Mouse (Mus musculus) brain, embryonic 14.5 days (tissue): ENCODE measurements around the gene C1qtnf7. TPM values are rescaled to one million over a fixed set of nuclear protein-coding genes. Genes with fewer than 3 reads are reported as not detected.

Experiments
- DNase-seq: peaks from one replicate; pipeline ENCODE4 v3.0.0-alpha.2; 2011; ENCODE audit warnings: low read depth
- CTCF ChIP-seq: fragments of 200-500 bp; IDR thresholded peaks from 2 replicates; pipeline ENCODE4 v1.5.1; 2012; ENCODE audit warnings: inconsistent platforms, mild to moderate bottlenecking, moderate library complexity, borderline replicate concordance; ENCODE audit not compliant: insufficient read depth, insufficient read length; ENCODE audit errors: extremely low read depth
- POLR2A ChIP-seq: fragments of 200-500 bp; IDR thresholded peaks from 2 replicates; pipeline ENCODE4 v1.6.1; 2012; ENCODE audit warnings: mild to moderate bottlenecking, inconsistent platforms, borderline replicate concordance; ENCODE audit not compliant: poor library complexity, insufficient read depth, insufficient read length, severe bottlenecking; ENCODE audit errors: extremely low read depth
- polyA plus RNA-seq: library from polyadenylated mRNA; depleted of rRNA; stranded (reverse); fragments of >200 nt; gene quantifications from 2 replicates; pipeline ENCODE4 v1.2.3, GENCODE M21; 2012

C1qtnf7 gene
- polyA plus RNA-seq, 1 experiment, result 1.1 TPM

- DNase-seq, result no peak
- TF ChIP-seq POLR2A, result no peak
- no peak for TF ChIP-seq CTCF
These were observed 26.2 kb downstream of the C1qtnf7 start for GRCm38 (mm10) chr5:43541492-43541891.

GRCm38 (mm10) chr5:43542246-43542845 is 27.0 kb downstream of the C1qtnf7 start:
- DNase-seq, result no peak

GRCm38 (mm10) chr5:43549951-43550350 is 34.6 kb downstream of the C1qtnf7 start:
- TF ChIP-seq CTCF (no peak), POLR2A (no peak)
- no peak for DNase-seq

More at GRCm38 (mm10) chr5:43542246-43542845, 27.0 kb downstream of the C1qtnf7 start:
- TF ChIP-seq POLR2A (no peak), CTCF (no peak)

GRCm38 (mm10) chr5:43550444-43550843 is 35.1 kb downstream of the C1qtnf7 start:
- DNase-seq, result no peak
- TF ChIP-seq CTCF (no peak), POLR2A (no peak)

GRCm38 (mm10) chr5:43554871-43555270 is 39.5 kb downstream of the C1qtnf7 start:
- peak; percentile 14 for DNase-seq
- no peak for TF ChIP-seq CTCF
- no peak for TF ChIP-seq POLR2A

- TF ChIP-seq POLR2A (no peak), CTCF (no peak)
These were observed 40.1 kb downstream of the C1qtnf7 start for GRCm38 (mm10) chr5:43555406-43555805.

GRCm38 (mm10) chr5:43557436-43557835 is 42.1 kb downstream of the C1qtnf7 start:
- TF ChIP-seq POLR2A (no peak), CTCF (no peak)
- DNase-seq, result peak; percentile 13

More at GRCm38 (mm10) chr5:43555406-43555805, 40.1 kb downstream of the C1qtnf7 start:
- no peak for DNase-seq

GRCm38 (mm10) chr5:43561639-43562252 is 46.4 kb downstream of the C1qtnf7 start:
- no peak for DNase-seq
- TF ChIP-seq CTCF (no peak), POLR2A (no peak)

- TF ChIP-seq POLR2A (no peak), CTCF (no peak)
- no peak for DNase-seq
These were observed 54.5 kb downstream of the C1qtnf7 start for GRCm38 (mm10) chr5:43569720-43570359.

GRCm38 (mm10) chr5:43582876-43583275 is 67.5 kb downstream of the C1qtnf7 start:
- peak; percentile 64; the same call in 1 of the 2 replicates for TF ChIP-seq CTCF
- no peak for TF ChIP-seq POLR2A

GRCm38 (mm10) chr5:43583326-43584120 is 68.2 kb downstream of the C1qtnf7 start:
- peak; percentile 62 for DNase-seq

More at GRCm38 (mm10) chr5:43582876-43583275, 67.5 kb downstream of the C1qtnf7 start:
- peak; percentile 49 for DNase-seq

GRCm38 (mm10) chr5:43584464-43584863 is 69.1 kb downstream of the C1qtnf7 start:
- DNase-seq, result peak; percentile 60
- TF ChIP-seq CTCF, result no peak
- TF ChIP-seq POLR2A, result no peak

More at GRCm38 (mm10) chr5:43583326-43584120, 68.2 kb downstream of the C1qtnf7 start:
- TF ChIP-seq CTCF (no peak), POLR2A (no peak)
